Mouse (Mus musculus) liver, embryonic 11.5 days (tissue): ENCODE measurements around the gene Zscan5b. TPM values are rescaled to one million over a fixed set of nuclear protein-coding genes. Genes with fewer than 3 reads are reported as not detected.
"Not testable (repeated sequence)": the region's sequence is repeated elsewhere in the genome, so short reads cannot be mapped to it uniquely, and the experiment has no call there.

Experiments used
- ATAC-seq: fragments of 200-750 bp; cut with Nextera tagmentation; replicated peaks from 2 replicates; pipeline ENCODE4 v1.8.0; 2017; ENCODE audit warnings: moderate number of reproducible peaks, mild to moderate bottlenecking, moderate TSS enrichment, moderate library complexity; ENCODE audit not compliant: low FRiP score
- DNase-seq: peaks from one replicate; pipeline ENCODE4 v3.0.0-alpha.2; 2017; ENCODE audit warnings: low spot score
- H3K27ac ChIP-seq: fragments of 300-500 bp; sonication (generic); 2 replicates; pipeline ENCODE4 v1.5.1; 2014; ENCODE audit warnings: mild to moderate bottlenecking, low read depth, low read length, control low read depth
- H3K27me3 ChIP-seq: fragments of 300-500 bp; sonication (generic); replicated peaks from 2 replicates; pipeline ENCODE4 v1.6.1; 2014; ENCODE audit warnings: low read length, mixed read lengths; ENCODE audit not compliant: control insufficient read depth, insufficient read depth
- H3K36me3 ChIP-seq: fragments of 300-500 bp; sonication (generic); 2 replicates; pipeline ENCODE4 v1.6.1; 2014; ENCODE audit warnings: mild to moderate bottlenecking, low read length, moderate library complexity, mixed read lengths; ENCODE audit not compliant: control insufficient read depth, insufficient read depth
- H3K4me1 ChIP-seq: fragments of 300-500 bp; sonication (generic); replicated peaks from 2 replicates; pipeline ENCODE4 v1.6.1; 2014; ENCODE audit warnings: low read length, mixed read lengths; ENCODE audit not compliant: control insufficient read depth, insufficient read depth
- H3K4me2 ChIP-seq: fragments of 300-500 bp; sonication (generic); 2 replicates; pipeline ENCODE4 v1.6.1; 2014; ENCODE audit warnings: mild to moderate bottlenecking, control low read depth, moderate library complexity
- H3K4me3 ChIP-seq: fragments of 300-500 bp; sonication (generic); 2 replicates; pipeline ENCODE4 v1.5.1; 2014; ENCODE audit warnings: low read depth, low read length, control low read depth
- H3K9ac ChIP-seq: fragments of 300-500 bp; sonication (generic); 2 replicates; pipeline ENCODE4 v1.6.1; 2014; ENCODE audit warnings: low read depth, low read length, control low read depth
- H3K9me3 ChIP-seq: fragments of 300-500 bp; sonication (generic); 2 replicates; pipeline ENCODE4 v1.6.1; 2016; ENCODE audit warnings: low read length, inconsistent platforms, mixed read lengths; ENCODE audit not compliant: control insufficient read depth
- WGBS: fragments of 180-500 bp; shearing (Covaris S2); extraction: QIAGEN DNeasy Blood & Tissue Kit; methylation state at CpG from one replicate; pipeline ENCODE4 v1.1.7; 2014; 5-methylcytosine and 5-hydroxymethylcytosine counted together
- polyA plus RNA-seq: library from polyadenylated mRNA; unstranded; fragments of >200 nt; fragmentation: Nextera tagmentation; extraction: Ambion mirVana; gene quantifications from 2 replicates; pipeline ENCODE4 v1.2.1, GENCODE M21; 2014

Gene Zscan5b
- not detected in 2 replicates for polyA plus RNA-seq

GRCm38 (mm10) chr7:6221978-6222377 is at the start of gene Zscan5b:
Gene Zscan5b, plus strand, starts transcription at chr7:6222278.
- 86% methylated on average over 12 of the region's 12 CpGs for WGBS
- no peak for DNase-seq
- ATAC-seq: no peak

GRCm38 (mm10) chr7:6172674-6173244 is 49.3 kb upstream of the Zscan5b start:
- peak overlapping the region; percentile 75 for H3K27ac ChIP-seq
- WGBS: under 1% methylated on average over 28 of the region's 28 CpGs
- no peak for DNase-seq
- H3K9me3 ChIP-seq: no peaks in the 10 kb centered on the region
- peak overlapping the region; percentile 96 for H3K4me2 ChIP-seq
- no peaks in the 10 kb centered on the region for H3K27me3 ChIP-seq
- H3K4me1 ChIP-seq: peaks cover 14% of the 10 kb centered on the region
- no peaks in the 10 kb centered on the region; the same call in 1 of the 2 replicates for H3K36me3 ChIP-seq
- peak overlapping the region; percentile 77 for H3K4me3 ChIP-seq
- peak; percentile 29 for ATAC-seq
- H3K9ac ChIP-seq: peak overlapping the region; percentile 80

More at GRCm38 (mm10) chr7:6221978-6222377, at the start of gene Zscan5b:
- no peaks in the 10 kb centered on the region for H3K4me1 ChIP-seq
- no peak within 1 kb of the TSS for H3K9ac ChIP-seq
- no peaks in the 10 kb centered on the region for H3K27me3 ChIP-seq
- no peaks in the 10 kb centered on the region for H3K36me3 ChIP-seq
- no peak within 1 kb of the TSS for H3K4me3 ChIP-seq
- H3K27ac ChIP-seq: no peak within 1 kb of the TSS
- H3K9me3 ChIP-seq: peaks cover 4% of the 10 kb centered on the region; the same call in 1 of the 2 replicates
- no peak within 1 kb of the TSS for H3K4me2 ChIP-seq

- Histone ChIP-seq H3K4me1 (peaks cover 14% of the 10 kb centered on the region), H3K4me3 (no peak overlapping the region), H3K27me3 (no peaks in the 10 kb centered on the region), H3K9ac (no peak overlapping the region), H3K36me3 (no peaks in the 10 kb centered on the region; the same call in 1 of the 2 replicates), H3K9me3 (no peaks in the 10 kb centered on the region), H3K27ac (peak overlapping the region; percentile 45; the same call in 1 of the 2 replicates), H3K4me2 (peak overlapping the region; percentile 96)
- ATAC-seq (no peak), DNase-seq (no peak)
- WGBS: 79% methylated on average over 8 of the region's 8 CpGs
Observed at GRCm38 (mm10) chr7:6173872-6174271, 48.2 kb upstream of the Zscan5b start.

- not testable (repeated sequence) for ATAC-seq, H3K27ac ChIP-seq, H3K4me3 ChIP-seq, DNase-seq, H3K9ac ChIP-seq, H3K9me3 ChIP-seq, H3K36me3 ChIP-seq, H3K27me3 ChIP-seq
- WGBS: 50% methylated on average over 9 of the region's 9 CpGs
- Histone ChIP-seq H3K4me1 (peaks cover 14% of the 10 kb centered on the region), H3K4me2 (peak overlapping the region; percentile 96; the same call in 1 of the 2 replicates)
Observed at GRCm38 (mm10) chr7:6174365-6174987, 47.6 kb upstream of the Zscan5b start.

DNA sequence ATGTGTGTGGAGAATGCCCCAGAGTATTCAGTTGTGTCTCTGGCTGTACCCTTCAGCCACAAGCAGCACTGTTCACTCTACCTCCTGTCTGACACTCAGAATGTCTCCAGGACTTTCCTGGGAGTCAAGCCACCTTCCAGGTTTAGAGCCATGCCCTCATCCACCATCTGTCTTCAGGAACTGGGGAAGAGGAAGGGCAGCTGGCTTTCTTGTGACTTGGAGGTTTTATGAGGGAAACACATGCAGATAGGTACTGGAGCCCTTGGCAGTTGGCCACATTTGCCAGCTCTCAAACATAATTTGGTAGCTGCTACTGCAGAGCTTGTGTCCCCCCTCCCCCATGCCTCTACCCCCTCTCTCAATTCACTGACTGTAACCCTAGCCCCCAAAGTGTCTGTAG is 43.1 kb upstream of the Zscan5b start:
- peaks cover 6% of the 10 kb centered on the region; the same call in 1 of the 2 replicates for H3K4me1 ChIP-seq
- H3K27me3 ChIP-seq: no peaks in the 10 kb centered on the region
- H3K4me2 ChIP-seq: no peak overlapping the region
- H3K4me3 ChIP-seq: no peak overlapping the region
- H3K27ac ChIP-seq: no peak overlapping the region
- H3K36me3 ChIP-seq: peaks cover 3% of the 10 kb centered on the region
- no peak overlapping the region for H3K9ac ChIP-seq
- DNase-seq (no peak), ATAC-seq (no peak)
- no peaks in the 10 kb centered on the region for H3K9me3 ChIP-seq

DNA sequence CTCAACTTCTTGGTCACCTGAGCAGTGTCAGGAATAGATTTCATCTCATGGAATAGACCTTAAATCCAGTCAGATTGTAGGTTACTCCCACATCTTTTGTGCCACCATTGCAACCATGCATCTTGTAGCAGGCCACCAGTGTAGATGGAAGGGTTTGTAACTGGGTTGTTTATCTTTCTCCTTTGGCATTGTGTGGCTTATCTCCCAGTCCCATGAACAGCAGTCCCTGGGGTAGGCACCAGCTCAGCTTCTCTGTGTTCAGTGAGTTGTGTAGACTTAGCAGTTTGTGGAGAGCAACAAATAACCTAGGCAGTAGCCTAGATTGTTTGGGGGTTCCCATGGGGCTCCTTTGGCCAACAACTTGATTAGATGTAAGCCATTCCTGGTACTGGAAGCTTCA is 39.2 kb upstream of the Zscan5b start:
- Histone ChIP-seq H3K4me3 (no peak overlapping the region), H3K36me3 (peaks cover 15% of the 10 kb centered on the region), H3K9me3 (no peaks in the 10 kb centered on the region), H3K4me2 (no peak overlapping the region), H3K9ac (no peak overlapping the region), H3K4me1 (no peaks in the 10 kb centered on the region), H3K27ac (no peak overlapping the region), H3K27me3 (no peaks in the 10 kb centered on the region)
- peak; percentile 72 for ATAC-seq
- no peak for DNase-seq

- no peak overlapping the region for H3K9ac ChIP-seq
- no peak overlapping the region for H3K4me3 ChIP-seq
- no peak overlapping the region for H3K27ac ChIP-seq
- H3K36me3 ChIP-seq: peaks cover 24% of the 10 kb centered on the region
- WGBS: 91% methylated on average over 19 of the region's 19 CpGs
- H3K4me1 ChIP-seq: no peaks in the 10 kb centered on the region
- ATAC-seq (no peak), DNase-seq (no peak)
- H3K4me2 ChIP-seq: no peak overlapping the region
- H3K27me3 ChIP-seq: peaks cover 2% of the 10 kb centered on the region; the same call in 1 of the 2 replicates
- no peaks in the 10 kb centered on the region for H3K9me3 ChIP-seq
Observed at GRCm38 (mm10) chr7:6183802-6184201, 38.3 kb upstream of the Zscan5b start.

- no peaks in the 10 kb centered on the region for H3K9me3 ChIP-seq
- DNase-seq (no peak), ATAC-seq (no peak)
- no peak overlapping the region for H3K4me2 ChIP-seq
- H3K36me3 ChIP-seq: peaks cover 28% of the 10 kb centered on the region
- no peaks in the 10 kb centered on the region for H3K4me1 ChIP-seq
- H3K9ac ChIP-seq: no peak overlapping the region
- 94% methylated on average over 8 of the region's 8 CpGs for WGBS
- H3K27me3 ChIP-seq: peaks cover 6% of the 10 kb centered on the region; the same call in 1 of the 2 replicates
- H3K27ac ChIP-seq: no peak overlapping the region
- no peak overlapping the region for H3K4me3 ChIP-seq
Observed at GRCm38 (mm10) chr7:6184521-6184920, 37.6 kb upstream of the Zscan5b start.

GRCm38 (mm10) chr7:6185391-6185790 is 36.7 kb upstream of the Zscan5b start:
- peaks cover 6% of the 10 kb centered on the region; the same call in 1 of the 2 replicates for H3K27me3 ChIP-seq
- DNase-seq: no peak
- no peaks in the 10 kb centered on the region for H3K9me3 ChIP-seq
- H3K4me3 ChIP-seq: no peak overlapping the region
- H3K4me2 ChIP-seq: no peak overlapping the region
- 66% methylated on average over 1 of the region's 1 CpGs for WGBS
- no peak for ATAC-seq
- no peaks in the 10 kb centered on the region for H3K4me1 ChIP-seq
- no peak overlapping the region for H3K9ac ChIP-seq
- H3K27ac ChIP-seq: no peak overlapping the region
- peaks cover 30% of the 10 kb centered on the region for H3K36me3 ChIP-seq
